Mouse (Mus musculus): ENCODE results near the gene Poldip2. TPM values are rescaled to one million over a fixed set of nuclear protein-coding genes. Genes with fewer than 3 reads are reported as not detected.

Poldip2 gene
- total RNA-seq (2023) = 14.5 and 18.5 TPM in 2 replicates

DNA sequence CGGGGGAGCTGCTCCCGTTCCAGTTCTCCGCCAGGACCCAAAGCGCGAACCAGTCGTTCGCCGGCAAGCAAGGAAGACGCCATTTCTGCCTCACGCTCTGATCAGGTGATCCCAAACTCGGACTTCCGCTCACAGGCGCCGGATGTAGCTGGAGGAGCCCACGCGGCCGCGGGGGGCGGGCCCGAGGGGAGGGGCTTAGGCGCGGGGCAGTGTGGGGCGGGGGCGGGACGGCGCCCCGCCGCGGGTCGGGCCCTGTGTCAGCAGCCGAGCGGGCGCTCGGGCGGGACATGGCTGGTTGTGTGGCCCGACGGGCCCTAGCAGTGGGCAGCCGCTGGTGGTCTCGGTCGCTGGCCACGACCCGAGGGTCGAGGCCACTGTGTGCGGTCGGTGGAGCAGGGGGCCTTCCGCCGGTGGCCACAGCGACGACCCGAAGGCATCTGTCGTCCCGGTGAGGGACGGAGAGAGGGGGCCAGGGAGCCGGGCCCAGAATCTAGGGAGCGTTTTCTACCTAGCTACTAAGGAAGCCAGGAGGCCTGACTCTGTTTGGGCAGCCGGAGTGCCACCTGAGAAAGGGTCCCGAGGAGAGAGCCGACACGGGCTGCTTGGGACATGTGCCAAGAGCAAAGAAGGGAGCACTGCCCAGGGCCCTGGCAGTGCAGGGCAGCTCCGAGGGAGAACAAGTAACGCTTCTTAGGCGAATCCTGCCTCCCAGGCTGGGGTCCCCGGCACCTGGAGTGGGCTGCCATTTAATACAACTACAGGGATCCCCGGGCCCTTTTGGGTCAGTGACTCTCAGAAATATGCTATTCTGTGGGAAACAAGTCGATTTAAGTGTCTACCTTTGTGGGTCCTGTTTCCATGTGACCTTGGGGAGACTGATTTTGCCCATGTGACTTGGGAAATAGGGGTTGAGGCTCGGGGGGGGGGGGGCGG lies at the start of gene Poldip2, which contains the start of gene Tmem199:
TSS of gene Poldip2 (plus strand) at position 169 of the 933 bp plus-strand sequence.
TSS of gene Tmem199 (minus strand) at position 148 of the 933 bp plus-strand sequence.

DNA sequence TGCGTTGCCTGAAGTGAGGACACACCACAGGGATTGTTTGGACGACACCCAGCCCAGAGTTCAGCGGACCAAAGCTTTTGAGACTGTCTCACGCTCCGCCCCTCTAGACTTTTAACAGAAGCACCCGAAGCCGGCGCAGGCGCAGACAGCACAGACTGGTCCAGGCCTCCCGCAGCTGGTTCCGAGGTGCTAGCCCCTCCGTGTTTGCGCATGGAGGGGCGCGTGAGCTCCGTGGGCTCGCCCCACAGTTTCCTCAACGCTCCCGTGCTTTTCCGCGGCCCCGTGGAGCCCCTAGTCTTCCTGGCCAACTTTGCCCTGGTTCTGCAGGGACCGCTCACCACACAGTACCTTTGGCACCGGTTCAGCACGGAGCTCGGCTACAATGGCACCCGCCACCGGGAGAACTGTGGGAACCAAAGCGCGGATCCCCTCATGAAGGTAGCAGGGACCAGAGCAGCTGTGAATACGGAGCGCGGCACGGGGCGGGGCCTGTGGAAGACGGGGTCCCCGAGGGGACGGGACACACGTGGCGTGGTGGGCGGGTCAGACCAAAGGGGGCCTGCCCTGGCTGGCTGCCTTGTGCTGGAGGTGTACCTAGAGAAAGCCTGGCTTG lies 46.3 kb upstream of the Poldip2 start, which contains the start of gene Slc46a1:
TSS of gene Slc46a1 (plus strand) at position 130 of the 613 bp plus-strand sequence.

DNA sequence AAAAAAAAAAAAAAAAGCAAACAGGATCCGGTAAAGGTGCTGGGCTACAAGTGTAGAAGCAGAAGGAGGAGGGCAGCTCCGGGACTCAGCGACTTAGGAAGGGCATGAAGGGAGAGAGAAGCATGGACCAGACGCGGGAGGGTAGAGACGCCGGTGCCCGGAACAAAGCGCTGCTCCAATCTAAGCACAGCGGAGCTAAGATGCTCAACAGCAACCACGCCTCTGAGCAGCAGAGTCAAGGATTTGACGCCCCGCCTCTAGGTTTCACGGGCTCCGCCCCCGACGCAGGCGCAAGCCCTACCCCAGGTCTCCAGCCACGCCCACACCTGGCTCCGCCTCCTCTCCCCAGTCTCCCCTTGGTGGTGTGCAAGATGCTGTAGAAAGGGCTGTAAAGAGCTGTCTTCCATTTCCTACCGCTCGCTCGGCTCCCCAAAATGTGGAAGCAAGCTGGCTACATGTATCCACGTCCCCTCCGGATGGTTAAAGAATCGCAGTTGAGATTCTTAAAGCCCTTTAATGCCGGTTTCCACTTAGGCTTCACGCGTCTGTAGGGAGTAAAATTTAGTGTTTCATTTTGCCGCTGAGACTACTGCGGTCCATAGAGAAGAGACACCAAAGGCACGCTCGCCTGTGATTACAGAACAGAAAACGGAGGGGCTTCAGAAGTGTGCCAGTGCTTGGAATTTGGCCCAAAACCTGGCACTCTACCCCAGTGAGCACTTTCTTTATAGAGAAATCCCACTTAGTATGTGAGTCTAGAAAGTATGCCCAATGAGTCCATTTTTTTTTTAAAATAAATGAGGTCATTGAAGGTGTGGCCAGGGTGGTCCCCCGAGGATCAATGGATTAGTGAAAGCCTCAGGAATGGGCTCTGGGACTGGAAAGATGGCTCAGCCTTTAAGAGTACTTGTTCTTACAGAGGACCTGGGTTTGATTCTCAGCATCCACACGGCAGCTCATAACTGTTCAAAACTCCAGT lies 14.2 kb upstream of the Poldip2 start, which contains the start of gene Sarm1:
TSS of gene Sarm1 (minus strand) at position 211 of the 979 bp plus-strand sequence.

DNA sequence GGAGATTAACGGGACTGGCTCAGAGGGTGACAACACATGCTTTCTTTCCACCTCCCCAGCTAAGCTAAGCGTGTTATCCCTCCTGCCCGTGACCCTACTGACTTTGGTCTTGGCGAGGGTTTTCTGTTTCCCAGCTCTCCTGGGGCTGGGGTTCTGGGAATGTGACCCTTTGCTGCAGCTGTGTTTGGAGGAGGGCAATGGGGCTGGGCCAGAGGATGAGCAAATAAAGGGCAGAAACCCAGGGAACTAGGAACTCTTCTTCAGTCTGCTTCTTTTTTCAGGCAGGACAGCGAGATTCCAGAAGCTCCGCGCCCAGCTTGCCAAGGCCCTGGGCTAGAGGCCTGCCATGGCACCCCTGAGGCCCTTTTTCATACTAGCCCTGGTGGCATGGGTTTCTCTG lies 13.0 kb upstream of the Poldip2 start, which contains the start of gene Vtn:
TSS of gene Vtn (plus strand) at position 88 of the 400 bp plus-strand sequence.

DNA sequence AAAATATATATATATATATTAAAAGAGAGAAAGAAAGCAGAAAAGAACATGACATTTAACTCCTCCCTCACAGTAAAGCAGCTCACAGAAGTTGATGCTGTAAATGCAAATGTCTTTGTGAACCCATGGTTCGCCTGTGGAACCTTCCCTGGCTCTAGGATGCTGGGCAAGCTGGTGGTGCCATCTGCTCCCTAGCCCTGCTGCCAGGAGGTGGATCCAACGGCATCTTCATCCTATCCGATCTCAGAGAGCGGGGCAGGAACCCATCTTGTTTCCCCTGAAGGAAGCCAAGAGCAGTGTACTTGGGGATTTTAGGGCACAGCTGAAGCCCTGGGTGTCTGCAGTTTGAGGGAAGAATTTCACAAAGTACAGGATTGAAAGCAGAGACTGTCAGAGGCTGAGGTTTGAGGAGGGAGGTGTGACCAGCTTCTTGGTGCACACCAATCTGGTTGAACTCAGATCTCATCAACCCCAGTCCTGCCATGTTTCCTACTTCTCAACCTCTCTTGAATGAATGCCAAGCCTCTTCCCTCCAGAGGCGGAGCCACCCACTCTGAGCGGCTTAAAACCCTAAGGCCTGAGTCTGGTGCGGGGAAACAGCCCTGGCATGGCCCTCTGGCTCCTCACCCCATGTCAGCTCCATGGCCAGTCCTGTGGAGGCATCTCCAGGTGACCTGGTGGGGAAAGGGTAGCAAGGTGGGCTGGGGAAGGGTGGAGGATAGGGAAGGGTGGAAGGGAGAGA lies 8.9 kb upstream of the Poldip2 start, which contains the start of gene Sebox:
TSS of gene Sebox (plus strand) at position 539 of the 742 bp plus-strand sequence.

DNA sequence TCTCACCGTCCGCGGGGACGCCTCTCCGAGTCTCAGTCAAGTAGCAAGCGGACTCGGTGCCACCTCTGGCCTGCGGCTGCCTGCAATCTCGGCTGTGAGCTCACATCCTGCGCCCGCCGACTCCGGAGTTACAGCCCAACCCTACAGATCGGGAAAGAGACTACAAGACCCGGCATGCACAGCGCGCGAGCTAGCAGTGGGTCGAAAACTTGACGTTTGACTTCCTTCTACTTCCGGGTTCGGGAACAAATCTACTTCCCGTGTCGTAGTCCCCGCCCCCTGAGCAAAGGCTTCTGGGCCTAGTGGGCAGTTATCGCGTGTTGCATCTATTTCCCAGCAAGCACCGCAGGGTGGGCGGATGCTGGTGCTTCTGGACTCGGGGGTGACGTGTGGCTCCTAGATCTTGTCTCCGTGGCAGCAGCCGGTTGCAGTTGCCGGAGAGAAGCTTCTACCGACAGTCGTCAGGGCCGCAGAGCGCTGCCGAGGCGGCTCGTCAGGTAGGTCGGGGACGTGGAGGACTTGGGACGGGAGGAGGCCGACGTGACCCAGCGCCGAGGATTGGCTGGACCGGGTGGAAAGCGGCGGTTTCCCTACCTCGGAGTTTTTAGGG lies 24.2 kb downstream of the Poldip2 start, which contains the start of the genes Tnfaip1 and Ift20:
TSS of gene Tnfaip1 (minus strand) at position 253 of the 610 bp plus-strand sequence.
TSS of gene Ift20 (plus strand) at position 282 of the 610 bp plus-strand sequence.

DNA sequence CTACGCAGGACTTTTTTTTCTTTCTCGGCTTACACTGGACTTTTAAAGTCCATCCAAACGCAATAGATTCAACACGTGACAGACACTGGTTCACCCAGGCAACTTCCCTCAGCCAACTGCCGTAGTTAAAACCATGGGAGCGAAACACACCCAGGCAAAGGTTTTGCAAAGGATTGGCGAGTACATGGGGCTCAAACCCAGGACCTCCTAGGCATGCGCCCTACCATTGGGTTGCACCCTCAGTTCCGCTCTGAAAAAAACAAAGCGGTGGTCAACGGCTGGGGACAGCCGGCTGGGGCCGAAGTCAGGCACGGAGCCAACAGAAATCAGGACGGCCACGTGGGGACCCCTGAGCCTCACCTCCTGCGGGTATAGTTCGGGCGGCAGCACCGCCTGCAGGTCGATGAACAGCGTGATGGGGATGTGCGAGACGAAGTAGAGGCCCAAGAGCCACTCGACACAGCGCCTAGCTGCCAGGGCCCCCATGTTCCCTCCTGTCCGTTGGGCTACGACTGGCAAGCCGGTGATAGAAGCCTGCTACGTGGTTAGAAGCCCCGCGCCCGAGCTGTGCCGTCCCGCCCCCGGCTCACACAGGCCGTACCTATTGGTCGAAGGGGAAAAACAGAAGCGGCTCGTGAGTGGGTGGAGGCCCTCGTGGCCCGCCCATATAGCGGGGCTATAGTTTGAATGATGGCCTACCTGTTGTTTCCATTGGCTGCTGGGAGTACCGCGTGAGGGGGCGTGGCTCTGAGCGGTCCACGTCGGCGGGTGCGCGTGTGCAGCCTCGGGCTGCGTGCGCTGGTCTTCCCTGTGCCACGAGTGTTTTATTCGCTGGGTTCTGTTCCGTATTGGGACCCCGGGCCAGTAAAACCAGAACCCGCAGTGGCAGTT lies 38.4 kb downstream of the Poldip2 start, which contains the start of gene Tmem97:
TSS of gene Tmem97 (minus strand) at position 610 of the 891 bp plus-strand sequence.

Other genes starting within 250 kb of the Poldip2 start
- not detected in 2 replicates for gene BC030499, start 221.4 kb upstream of the Poldip2 start, total RNA-seq (2023)
- 61.2 and 103 TPM in 2 replicates for gene Spag5, start 210.7 kb upstream of the Poldip2 start, total RNA-seq (2023)
- gene Aldoc, start 189.2 kb upstream of the Poldip2 start, total RNA-seq (2023) = 2.1 and 2.5 TPM in 2 replicates
- gene Pigs, start 183.8 kb upstream of the Poldip2 start, total RNA-seq (2023) = 34.3 and 40.8 TPM in 2 replicates
- 115 and 123 TPM in 2 replicates for gene Unc119, start 168.7 kb upstream of the Poldip2 start, total RNA-seq (2023)
- gene Foxn1, start 125.6 kb upstream of the Poldip2 start, total RNA-seq (2023) = not detected in 2 replicates
- not detected in 2 replicates for gene Slc13a2, start 90.0 kb upstream of the Poldip2 start, total RNA-seq (2023)
- gene Slc46a1, start 46.5 kb upstream of the Poldip2 start, total RNA-seq (2023) = 0.47 and 0.86 TPM in 2 replicates
- 0.09 and 0.60 TPM in 2 replicates for gene Sarm1, start 14.4 kb upstream of the Poldip2 start, total RNA-seq (2023)
- not detected in 2 replicates for gene Vtn, start 13.1 kb upstream of the Poldip2 start, total RNA-seq (2023)
- gene Sebox, start 8.7 kb upstream of the Poldip2 start, total RNA-seq (2023) = not detected in 2 replicates
- gene Tmem199, start within 50 bp of the Poldip2 start, total RNA-seq (2023) = 12.7 and 18.9 TPM in 2 replicates
- gene Tnfaip1, start 24.1 kb downstream of the Poldip2 start, total RNA-seq (2023) = 6.4 and 8.4 TPM in 2 replicates
- gene Ift20, start 24.2 kb downstream of the Poldip2 start, total RNA-seq (2023) = 24.9 and 28.1 TPM in 2 replicates
- 7.9 and 9.4 TPM in 2 replicates for gene Tmem97, start 38.6 kb downstream of the Poldip2 start, total RNA-seq (2023)
- gene Nlk, start 185.2 kb downstream of the Poldip2 start, total RNA-seq (2023) = 13.5 and 17.3 TPM in 2 replicates
- 2.3 and 5.2 TPM in 2 replicates for gene Ccnq, start 239.5 kb downstream of the Poldip2 start, total RNA-seq (2023)

Data from neutrophil, adult 65 days (primary cell).